Mouse (Mus musculus) cerebral cortex, adult 2 months (tissue): ENCODE results near the gene Bcl2l10.

Source experiments
- WGBS: fragments of 180-500 bp; shearing (Covaris S2); methylation state at CpG from one replicate; pipeline ENCODE4 v1.1.7; 2018; 5-methylcytosine and 5-hydroxymethylcytosine counted together

The Bcl2l10 gene

GRCm38 (mm10) chr9:75400639-75401038, 53.1 kb downstream of the Bcl2l10 start:
- WGBS: 55% methylated on average over 5 of the region's 5 CpGs
